Mouse (Mus musculus) CH12.LX (cell line): ENCODE data around the gene Slc9a8. TPM values are rescaled to one million over a fixed set of nuclear protein-coding genes. Genes with fewer than 3 reads are reported as not detected.
A peak's percentile ranks its signal among the peaks of the same experiment; 100 is the strongest.

Experiments
- DNase-seq: peaks from one replicate; pipeline ENCODE4 v3.0.0-alpha.2; 2013; ENCODE audit errors: extremely low read depth
- H3K27ac ChIP-seq: 2 replicates; pipeline ENCODE4 v1.5.1; 2012; ENCODE audit warnings: low read depth, mild to moderate bottlenecking, control low read depth, moderate library complexity; ENCODE audit not compliant: insufficient read depth
- H3K27me3 ChIP-seq: replicated peaks from 2 replicates; pipeline ENCODE3; 2012; ENCODE audit warnings: inconsistent platforms
- H3K36me3 ChIP-seq, 2 experiments: replicated peaks in 1 of 2; 2 replicates each; pipeline versions ENCODE3 to v1.6.1; 2012; ENCODE audit warnings: inconsistent platforms in 1 of 2, low read length in 1 of 2, mild to moderate bottlenecking in 1 of 2, mixed read lengths in 1 of 2, moderate library complexity in 1 of 2; ENCODE audit not compliant: control insufficient read depth in 1 of 2, insufficient read depth in 1 of 2
- H3K4me1 ChIP-seq, 2 experiments: 2 replicates each; pipeline ENCODE4 v1.6.1; 2012; ENCODE audit warnings: inconsistent platforms in 1 of 2, moderate library complexity in 1 of 2; ENCODE audit not compliant: insufficient read depth in 2 of 2, control insufficient read depth in 1 of 2
- H3K4me2 ChIP-seq: 2 replicates; pipeline ENCODE4 v1.6.1; 2012; ENCODE audit warnings: low read depth, mild to moderate bottlenecking, control low read depth; ENCODE audit not compliant: poor library complexity, insufficient read depth, severe bottlenecking
- H3K4me3 ChIP-seq, 3 experiments: fragments of 150-350 bp in 1 of 3; sonication (generic) in 1 of 3; replicated peaks in 1 of 3; 2 replicates each; pipeline versions ENCODE3 to v1.5.1; 2011 to 2012; ENCODE audit warnings: low read depth in 2 of 3, low read length in 2 of 3, mild to moderate bottlenecking in 2 of 3, moderate library complexity in 2 of 3, control low read depth in 1 of 3, improper control_type of control experiment in 1 of 3, inconsistent platforms in 1 of 3, mixed read lengths in 1 of 3; ENCODE audit not compliant: poor library complexity in 1 of 3
- H3K79me2 ChIP-seq: replicated peaks from 2 replicates; pipeline ENCODE4 v1.6.1; 2012; ENCODE audit warnings: mild to moderate bottlenecking, moderate library complexity; ENCODE audit not compliant: control insufficient read depth, poor library complexity, insufficient read depth, severe bottlenecking; ENCODE audit errors: extremely low read depth
- H3K9ac ChIP-seq: 2 replicates; pipeline ENCODE4 v1.6.1; 2012; ENCODE audit warnings: low read depth, mild to moderate bottlenecking, control low read depth, moderate library complexity; ENCODE audit not compliant: insufficient read depth
- H3K9me3 ChIP-seq: replicated peaks from 2 replicates; pipeline ENCODE3; 2012; ENCODE audit warnings: low read length, inconsistent platforms, mixed read lengths
- BHLHE40 ChIP-seq: IDR thresholded peaks from 2 replicates; pipeline ENCODE4 v1.6.1; 2011; ENCODE audit warnings: mild to moderate bottlenecking, low read depth, low read length, improper control_type of control experiment
- CTCF ChIP-seq, 2 experiments: IDR thresholded peaks in 1 of 2; conservative IDR thresholded peaks in 1 of 2; 2 replicates each; pipeline ENCODE4 v1.5.1; 2011 to 2012; ENCODE audit warnings: low read depth in 2 of 2, low read length in 2 of 2, improper control_type of control experiment in 1 of 2, inconsistent platforms in 1 of 2, mild to moderate bottlenecking in 1 of 2, moderate library complexity in 1 of 2
- E2F4 ChIP-seq: IDR thresholded peaks from 2 replicates; pipeline ENCODE4 v1.6.1; 2011; ENCODE audit warnings: low read depth, low read length, improper control_type of control experiment; ENCODE audit not compliant: insufficient replicate concordance
- EP300 ChIP-seq: IDR thresholded peaks from 2 replicates; pipeline ENCODE4 v1.6.1; 2011; ENCODE audit warnings: low read length, improper control_type of control experiment
- ETS1 ChIP-seq: conservative IDR thresholded peaks from 2 replicates; pipeline ENCODE4 v1.6.1; 2012; ENCODE audit warnings: low read depth, mild to moderate bottlenecking, inconsistent platforms, low read length, improper control_type of control experiment, moderate library complexity
- HCFC1 ChIP-seq: IDR thresholded peaks from 2 replicates; pipeline ENCODE4 v1.6.1; 2012; ENCODE audit warnings: low read depth, mild to moderate bottlenecking, inconsistent platforms, low read length, improper control_type of control experiment
- IRF4 ChIP-seq: IDR thresholded peaks from 2 replicates; pipeline ENCODE4 v1.6.1; 2014; ENCODE audit warnings: low read depth, mild to moderate bottlenecking, inconsistent platforms, low read length, improper control_type of control experiment
- JUN ChIP-seq: IDR thresholded peaks from 2 replicates; pipeline ENCODE4 v1.6.1; 2011; ENCODE audit warnings: low read depth, mild to moderate bottlenecking, low read length, improper control_type of control experiment, moderate library complexity; ENCODE audit not compliant: insufficient read depth
- JUND ChIP-seq: conservative IDR thresholded peaks from 2 replicates; pipeline ENCODE4 v1.6.1; 2011; ENCODE audit warnings: low read depth, low read length, improper control_type of control experiment
- MAX ChIP-seq: IDR thresholded peaks from 2 replicates; pipeline ENCODE4 v1.6.1; 2011; ENCODE audit warnings: low read length, improper control_type of control experiment
- MXI1 ChIP-seq: IDR thresholded peaks from 2 replicates; pipeline ENCODE4 v1.6.1; 2011; ENCODE audit warnings: mild to moderate bottlenecking, low read depth, low read length, improper control_type of control experiment
- MYC ChIP-seq: IDR thresholded peaks from 2 replicates; pipeline ENCODE4 v1.6.1; 2011; ENCODE audit warnings: low read depth, mild to moderate bottlenecking, improper control_type of control experiment, low read length
- NELFE ChIP-seq: IDR thresholded peaks from 2 replicates; pipeline ENCODE4 v1.6.1; 2011; ENCODE audit warnings: low read depth, low read length, improper control_type of control experiment
- NRF1 ChIP-seq: IDR thresholded peaks from 2 replicates; pipeline ENCODE4 v1.6.1; 2014; ENCODE audit warnings: low read depth, mild to moderate bottlenecking, inconsistent platforms, low read length, improper control_type of control experiment, moderate library complexity
- POLR2A ChIP-seq: IDR thresholded peaks from 2 replicates; pipeline ENCODE4 v1.6.1; 2011; ENCODE audit warnings: low read depth, mild to moderate bottlenecking, improper control_type of control experiment, low read length
- POLR2AphosphoS2 ChIP-seq: IDR thresholded peaks from 2 replicates; pipeline ENCODE4 v1.6.1; 2011; ENCODE audit warnings: low read depth, low read length, improper control_type of control experiment
- RCOR1 ChIP-seq: conservative IDR thresholded peaks from 2 replicates; pipeline ENCODE4 v1.6.1; 2012; ENCODE audit warnings: low read depth, mild to moderate bottlenecking, inconsistent platforms, low read length, improper control_type of control experiment
- SMC3 ChIP-seq: IDR thresholded peaks from 2 replicates; pipeline ENCODE4 v1.6.1; 2011; ENCODE audit warnings: low read depth, low read length, improper control_type of control experiment
- TCF12 ChIP-seq: IDR thresholded peaks from 2 replicates; pipeline ENCODE4 v1.6.1; 2014; ENCODE audit warnings: low read depth, mild to moderate bottlenecking, inconsistent platforms, low read length, improper control_type of control experiment
- USF1 ChIP-seq: IDR thresholded peaks from 2 replicates; pipeline ENCODE4 v1.6.1; 2014; ENCODE audit warnings: low read depth, mild to moderate bottlenecking, inconsistent platforms, low read length, improper control_type of control experiment
- dilution Hi-C: fragments of 300-500 bp; cut with MboI; formaldehyde crosslinking; loops from 2 replicates; pipeline ENCODE4 v1.14.3; 2020; ENCODE audit warnings: low sequenced_read_pairs; ENCODE audit not compliant: extremely low pct_unique_long_range_greater_than_20kb, extremely low pct_ligation_motif_present
- in situ Hi-C: fragments of 300-500 bp; cut with MboI; formaldehyde crosslinking; loops from 3 replicates; pipeline ENCODE4 v1.14.3; 2019; ENCODE audit warnings: low sequenced_read_pairs, low pct_ligation_motif_present, low pct_unique_long_range_greater_than_20kb, mixed read lengths
- polyA plus RNA-seq: library from polyadenylated mRNA; unstranded; fragments of >175 nt; gene quantifications from 2 replicates; pipeline ENCODE4 v1.2.1, GENCODE M21; 2012; ENCODE audit warnings: low read depth; ENCODE audit not compliant: insufficient read length
- total RNA-seq, 2 experiments: library from RNA; depleted of rRNA; stranded (reverse); fragments of 300-350 nt in 1 of 2; fragments of >200 nt in 1 of 2; gene quantifications; 2 replicates each; pipeline ENCODE4 v1.2.3; 2012 to 2014

The Slc9a8 gene
- total and polyA plus RNA-seq, 3 experiments = 14.5 to 26.0 (median 25.0) TPM

- in situ Hi-C loops = no loop called here
- dilution Hi-C loops = no loop called here
- DNase-seq = no peak
- no peak overlapping the region for H3K27ac ChIP-seq
- TF ChIP-seq MAX = no peak
- TF ChIP-seq SMC3 = no peak
- TF ChIP-seq USF1 = no peak
- no peak for TF ChIP-seq HCFC1
- TF ChIP-seq NRF1 = no peak
- TF ChIP-seq POLR2A = no peak
- TF ChIP-seq MXI1 = no peak
- no peak for TF ChIP-seq EP300
- no peak for TF ChIP-seq POLR2AphosphoS2
- no peak for TF ChIP-seq JUND
- TF ChIP-seq JUN = no peak
- no peak for TF ChIP-seq ETS1
- TF ChIP-seq BHLHE40 = no peak
- no peak for TF ChIP-seq E2F4
- no peak for TF ChIP-seq IRF4
- no peak for TF ChIP-seq RCOR1
- H3K4me2 ChIP-seq = no peak overlapping the region
- no peaks in the 10 kb centered on the region for H3K9me3 ChIP-seq
- peaks cover 0 to 24% of the 10 kb centered on the region in 2 experiments for H3K36me3 ChIP-seq
- H3K27me3 ChIP-seq = no peaks in the 10 kb centered on the region
- no peak overlapping the region for H3K4me3 ChIP-seq
- no peak overlapping the region for H3K9ac ChIP-seq
- no peaks in the 10 kb centered on the region for H3K79me2 ChIP-seq
- peaks cover 41 to 75% of the 10 kb centered on the region in 2 experiments for H3K4me1 ChIP-seq
Measured at GRCm38 (mm10) chr2:167378972-167379371, 42.5 kb upstream of the Slc9a8 start.

GRCm38 (mm10) chr2:167380615-167381285, 40.8 kb upstream of the Slc9a8 start:
- in situ Hi-C loops = no loop called here
- TF ChIP-seq HCFC1 (no peak), E2F4 (no peak), ETS1 (peak; percentile 18; the same call in 1 of the 2 replicates), CTCF (conservative IDR thresholded peaks at IDR 0.05 in 1 of 2, IDR thresholded peaks at IDR 0.05 in 1 of 2; ENCODE audit: low read depth in 2 of 2, low read length in 2 of 2) (no peak), MYC (no peak), TCF12 (no peak), NRF1 (0 out of 2 replicates have a peak, but pooled peaks have one; percentile 26), NELFE (no peak)
- TF ChIP-seq, all 38 proteins: peak for 2
- dilution Hi-C loops = no loop called here
- no peak for DNase-seq
- H3K9ac ChIP-seq = peak overlapping the region; percentile 25
- H3K27me3 ChIP-seq = no peaks in the 10 kb centered on the region
- H3K4me3 ChIP-seq = peak overlapping the region in 2 of 3 experiments; percentile 19 to 24
- peaks cover 42 to 78% of the 10 kb centered on the region in 2 experiments for H3K4me1 ChIP-seq
- peak overlapping the region; percentile 82 for H3K27ac ChIP-seq
- peaks cover 0 to 24% of the 10 kb centered on the region in 2 experiments for H3K36me3 ChIP-seq
- no peak overlapping the region for H3K4me2 ChIP-seq
- no peaks in the 10 kb centered on the region for H3K9me3 ChIP-seq
- no peaks in the 10 kb centered on the region for H3K79me2 ChIP-seq
